Mouse (Mus musculus) embryonic facial prominence, embryonic 13.5 days (tissue): ENCODE results near the gene Cyb5d1. TPM values are rescaled to one million over a fixed set of nuclear protein-coding genes. Genes with fewer than 3 reads are reported as not detected.
A peak's percentile ranks its signal among the peaks of the same experiment; 100 is the strongest.

Experiments used
- ATAC-seq: fragments of 200-750 bp; cut with Nextera tagmentation; 2 replicates; pipeline ENCODE4 v1.8.0; 2017; ENCODE audit warnings: low read depth; ENCODE audit not compliant: insufficient number of reproducible peaks, insufficient read depth, low FRiP score, low TSS enrichment
- H3K27ac ChIP-seq: fragments of 300-500 bp; sonication (generic); 2 replicates; pipeline ENCODE4 v1.5.1; 2015; ENCODE audit warnings: moderate library complexity, mild to moderate bottlenecking, inconsistent platforms
- H3K27me3 ChIP-seq: fragments of 300-500 bp; sonication (generic); 2 replicates; pipeline ENCODE4 v1.6.1; 2015; ENCODE audit warnings: mild to moderate bottlenecking, inconsistent platforms
- H3K36me3 ChIP-seq: fragments of 300-500 bp; sonication (generic); 2 replicates; pipeline ENCODE4 v1.6.1; 2015; ENCODE audit warnings: mild to moderate bottlenecking, inconsistent platforms
- H3K4me1 ChIP-seq: fragments of 300-500 bp; sonication (generic); 2 replicates; pipeline ENCODE4 v1.6.1; 2015; ENCODE audit warnings: inconsistent platforms
- H3K4me2 ChIP-seq: fragments of 300-500 bp; sonication (generic); 2 replicates; pipeline ENCODE4 v1.6.1; 2015; ENCODE audit warnings: moderate library complexity, mild to moderate bottlenecking, inconsistent platforms
- H3K4me3 ChIP-seq: fragments of 300-500 bp; sonication (generic); 2 replicates; pipeline ENCODE4 v1.5.1; 2015; ENCODE audit warnings: mild to moderate bottlenecking, inconsistent platforms
- H3K9ac ChIP-seq: fragments of 300-500 bp; sonication (generic); 2 replicates; pipeline ENCODE4 v1.6.1; 2015; ENCODE audit warnings: mild to moderate bottlenecking, inconsistent platforms
- H3K9me3 ChIP-seq: fragments of 300-500 bp; sonication (generic); 2 replicates; pipeline ENCODE4 v1.6.1; 2016; ENCODE audit warnings: inconsistent platforms
- WGBS: fragments of 180-500 bp; shearing (Covaris S2); methylation state at CpG from one replicate; pipeline ENCODE4 v1.1.7; 2015; ENCODE audit warnings: mixed read lengths; 5-methylcytosine and 5-hydroxymethylcytosine counted together
- polyA plus RNA-seq: library from polyadenylated mRNA; unstranded; fragments of >200 nt; fragmentation: Nextera tagmentation; extraction: Ambion mirVana; gene quantifications from 2 replicates; pipeline ENCODE4 v1.2.1, GENCODE M21; 2015

Cyb5d1 gene
- polyA plus RNA-seq, 1 experiment from 2014 or later, result 43.4 TPM

GRCm38 (mm10) chr11:69421131-69421977 is 25.9 kb upstream of the Cyb5d1 start:
- no peaks in the 10 kb centered on the region for H3K36me3 ChIP-seq
- H3K27me3 ChIP-seq, result peaks cover 28% of the 10 kb centered on the region
- no peak overlapping the region for H3K27ac ChIP-seq
- H3K9me3 ChIP-seq, result no peaks in the 10 kb centered on the region
- H3K9ac ChIP-seq, result 0 out of 2 replicates have a peak overlapping the region, but pooled peaks have one; percentile 27
- peaks cover 34% of the 10 kb centered on the region for H3K4me1 ChIP-seq
- no peak for ATAC-seq
- H3K4me2 ChIP-seq, result peak overlapping the region; percentile 97
- 11% methylated on average over 25 of the region's 25 CpGs for WGBS
- peak overlapping the region; percentile 79 for H3K4me3 ChIP-seq

- WGBS, result 9% methylated on average over 10 of the region's 10 CpGs
- H3K4me2 ChIP-seq, result peak overlapping the region; percentile 97
- peaks cover 34% of the 10 kb centered on the region for H3K4me1 ChIP-seq
- no peaks in the 10 kb centered on the region for H3K36me3 ChIP-seq
- peaks cover 28% of the 10 kb centered on the region for H3K27me3 ChIP-seq
- H3K9ac ChIP-seq, result 0 out of 2 replicates have a peak overlapping the region, but pooled peaks have one; percentile 68
- no peaks in the 10 kb centered on the region for H3K9me3 ChIP-seq
- H3K4me3 ChIP-seq, result peak overlapping the region; percentile 79
- no peak overlapping the region for H3K27ac ChIP-seq
- no peak for ATAC-seq
These were observed 25.1 kb upstream of the Cyb5d1 start for GRCm38 (mm10) chr11:69420554-69421000.

DNA sequence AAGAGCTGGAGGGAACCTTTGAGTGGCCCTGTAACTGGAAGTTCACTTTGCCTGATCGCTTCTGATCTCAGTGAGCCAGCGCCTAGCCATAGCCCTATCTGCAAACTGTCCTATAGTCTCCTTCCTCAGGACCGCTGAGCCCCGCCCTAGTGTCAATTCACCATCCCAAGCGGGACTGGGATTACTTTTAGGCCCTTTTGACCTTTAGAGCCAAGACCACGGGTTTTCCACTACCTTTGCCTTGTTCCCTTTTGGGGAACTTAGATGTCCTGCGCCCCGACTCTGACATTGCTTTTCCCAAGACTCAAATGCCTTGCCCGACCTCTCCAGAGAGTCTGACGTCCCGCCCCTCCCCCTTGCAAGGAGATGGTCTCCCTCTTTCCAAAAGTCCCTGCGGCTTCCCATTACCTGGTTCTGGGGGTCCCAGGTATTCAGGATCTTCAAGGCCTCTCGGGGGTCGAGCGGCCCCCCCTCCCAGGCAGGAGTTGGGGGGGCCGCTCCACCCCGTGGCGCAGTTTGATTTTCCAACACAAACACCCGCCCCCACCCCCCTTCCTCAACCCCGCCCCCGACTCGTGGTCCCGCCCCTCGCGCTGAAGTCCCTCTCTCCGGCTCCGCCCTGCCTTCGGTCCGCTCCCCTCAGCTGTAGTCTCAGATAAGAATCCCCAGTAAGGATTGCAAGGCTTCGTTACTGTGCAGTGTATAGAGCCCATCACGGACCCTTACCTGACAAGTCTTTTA is 24.6 kb upstream of the Cyb5d1 start:
- no peaks in the 10 kb centered on the region for H3K9me3 ChIP-seq
- peak overlapping the region; percentile 97 for H3K4me2 ChIP-seq
- 1% methylated on average over 31 of the region's 31 CpGs for WGBS
- ATAC-seq, result no peak
- peaks cover 28% of the 10 kb centered on the region for H3K27me3 ChIP-seq
- no peaks in the 10 kb centered on the region for H3K36me3 ChIP-seq
- peak overlapping the region; percentile 99 for H3K27ac ChIP-seq
- H3K4me3 ChIP-seq, result peak overlapping the region; percentile 79
- H3K9ac ChIP-seq, result peak overlapping the region; percentile 68
- peaks cover 37% of the 10 kb centered on the region for H3K4me1 ChIP-seq

- H3K9ac ChIP-seq, result peak overlapping the region; percentile 68
- H3K4me3 ChIP-seq, result peak overlapping the region; percentile 79
- peaks cover 43% of the 10 kb centered on the region for H3K4me1 ChIP-seq
- peak overlapping the region; percentile 97 for H3K4me2 ChIP-seq
- peak overlapping the region; percentile 99 for H3K27ac ChIP-seq
- ATAC-seq, result no peak
- under 1% methylated on average over 19 of the region's 19 CpGs for WGBS
- no peaks in the 10 kb centered on the region for H3K9me3 ChIP-seq
- H3K27me3 ChIP-seq, result peaks cover 28% of the 10 kb centered on the region
- no peaks in the 10 kb centered on the region for H3K36me3 ChIP-seq
These were observed 24.0 kb upstream of the Cyb5d1 start for GRCm38 (mm10) chr11:69419443-69419812.

- H3K36me3 ChIP-seq, result no peaks in the 10 kb centered on the region
- H3K4me2 ChIP-seq, result peak overlapping the region; percentile 97
- WGBS, result under 1% methylated on average over 39 of the region's 45 CpGs
- peak; percentile 88 for ATAC-seq
- H3K9ac ChIP-seq, result peak overlapping the region; percentile 77
- H3K27me3 ChIP-seq, result peaks cover 28% of the 10 kb centered on the region
- H3K4me1 ChIP-seq, result peaks cover 50% of the 10 kb centered on the region
- H3K9me3 ChIP-seq, result no peaks in the 10 kb centered on the region
- peak overlapping the region; percentile 79 for H3K4me3 ChIP-seq
- peak overlapping the region; percentile 99 for H3K27ac ChIP-seq
These were observed 23.3 kb upstream of the Cyb5d1 start for GRCm38 (mm10) chr11:69418481-69419442.

GRCm38 (mm10) chr11:69417449-69418384 is 22.3 kb upstream of the Cyb5d1 start:
- H3K36me3 ChIP-seq, result peaks cover 7% of the 10 kb centered on the region
- peak overlapping the region; percentile 79 for H3K4me3 ChIP-seq
- H3K4me1 ChIP-seq, result peaks cover 60% of the 10 kb centered on the region
- peak overlapping the region; percentile 77 for H3K9ac ChIP-seq
- peak; percentile 8; the same call in 1 of the 2 replicates for ATAC-seq
- H3K27me3 ChIP-seq, result peaks cover 22% of the 10 kb centered on the region
- peak overlapping the region; percentile 97 for H3K4me2 ChIP-seq
- WGBS, result under 1% methylated on average over 39 of the region's 39 CpGs
- no peaks in the 10 kb centered on the region for H3K9me3 ChIP-seq
- H3K27ac ChIP-seq, result peak overlapping the region; percentile 99

GRCm38 (mm10) chr11:69416921-69417448 is 21.6 kb upstream of the Cyb5d1 start:
- Histone ChIP-seq H3K9me3 (no peaks in the 10 kb centered on the region), H3K27ac (peak overlapping the region; percentile 99), H3K36me3 (peaks cover 14% of the 10 kb centered on the region), H3K27me3 (peaks cover 15% of the 10 kb centered on the region), H3K4me2 (peak overlapping the region; percentile 97), H3K4me3 (peak overlapping the region; percentile 79), H3K9ac (peak overlapping the region; percentile 77; the same call in 1 of the 2 replicates), H3K4me1 (peaks cover 67% of the 10 kb centered on the region)
- ATAC-seq, result no peak
- 3% methylated on average over 8 of the region's 8 CpGs for WGBS

DNA sequence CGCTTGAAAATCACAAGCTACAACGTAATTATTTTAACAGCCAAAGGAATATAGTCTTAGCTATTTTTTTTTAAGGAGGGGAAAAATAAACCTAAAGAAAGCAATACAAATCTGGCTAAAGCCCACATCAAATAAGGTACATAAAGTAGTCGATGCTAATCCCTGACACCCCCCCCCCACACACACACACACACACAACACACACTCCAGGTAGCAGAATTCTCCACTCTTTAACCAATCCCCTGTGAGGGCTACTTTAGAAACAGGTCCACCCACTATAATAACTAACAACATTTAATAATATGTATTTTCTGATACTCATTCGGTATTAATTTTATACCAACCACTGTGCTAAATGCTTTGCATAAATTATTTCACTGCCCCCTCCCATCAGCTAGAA is 21.1 kb upstream of the Cyb5d1 start:
- H3K27ac ChIP-seq, result peak overlapping the region; percentile 99
- H3K36me3 ChIP-seq, result peaks cover 18% of the 10 kb centered on the region
- ATAC-seq, result no peak
- H3K9me3 ChIP-seq, result no peaks in the 10 kb centered on the region
- peak overlapping the region; percentile 77; the same call in 1 of the 2 replicates for H3K9ac ChIP-seq
- WGBS, result under 1% methylated on average over 4 of the region's 4 CpGs
- peak overlapping the region; percentile 97 for H3K4me2 ChIP-seq
- peaks cover 70% of the 10 kb centered on the region for H3K4me1 ChIP-seq
- peak overlapping the region; percentile 79 for H3K4me3 ChIP-seq
- peaks cover 10% of the 10 kb centered on the region for H3K27me3 ChIP-seq

DNA sequence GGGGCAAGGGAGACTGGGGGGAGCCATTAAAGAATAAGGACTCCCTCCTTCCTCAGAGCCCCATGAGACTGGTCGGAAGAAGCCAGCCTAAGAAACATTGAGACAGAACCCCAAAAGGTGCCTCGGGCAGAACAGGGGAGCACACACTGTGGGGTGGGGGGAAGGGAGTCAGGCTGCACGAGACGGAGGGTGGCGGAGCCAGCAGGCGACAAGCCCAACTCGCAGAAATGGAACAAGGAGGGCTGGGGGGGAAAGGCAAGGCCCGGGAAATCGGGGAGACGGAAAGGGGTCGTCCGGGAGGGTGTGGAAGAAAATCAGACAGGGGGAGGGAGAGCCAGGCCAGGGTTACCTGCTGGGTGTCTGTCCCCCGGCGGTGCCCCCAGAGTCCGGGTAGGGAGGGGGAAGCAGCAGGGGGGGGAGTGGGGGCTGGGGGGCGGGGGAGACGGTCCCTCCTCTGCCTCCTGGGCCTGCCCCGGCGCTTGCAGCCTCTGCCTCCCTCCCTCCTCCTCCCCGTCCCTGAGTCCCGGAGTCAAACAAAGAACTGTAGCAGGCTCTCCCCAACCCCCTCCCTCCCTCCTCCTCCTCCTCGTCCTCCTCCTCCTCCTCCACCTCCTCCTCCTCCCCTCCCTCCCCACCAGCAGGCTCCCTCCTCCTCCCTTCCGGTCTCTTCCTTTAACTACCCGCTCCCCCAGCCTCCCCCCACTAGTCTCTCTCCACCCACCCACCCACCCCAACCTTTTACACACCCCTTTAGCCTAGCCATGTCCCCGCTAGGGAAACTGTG is 20.4 kb upstream of the Cyb5d1 start:
- Histone ChIP-seq H3K4me1 (peaks cover 65% of the 10 kb centered on the region), H3K27ac (peak overlapping the region; percentile 99), H3K9ac (peak overlapping the region; percentile 96), H3K27me3 (peaks cover 4% of the 10 kb centered on the region), H3K4me2 (peak overlapping the region; percentile 97), H3K36me3 (peaks cover 19% of the 10 kb centered on the region), H3K4me3 (peak overlapping the region; percentile 79), H3K9me3 (no peaks in the 10 kb centered on the region)
- WGBS, result under 1% methylated on average over 15 of the region's 25 CpGs
- ATAC-seq, result no peak
